Mouse (Mus musculus): ENCODE results near the gene Cpa1.

GRCm38 (mm10) chr6:30652425-30653188 is 13.6 kb downstream of the Cpa1 start:
- TF ChIP-seq CTCF (IDR thresholded peaks at IDR 0.05; ENCODE audit: extremely low read depth, insufficient read depth, low read length) = no peak
- TF ChIP-seq POLR2A (IDR thresholded peaks at IDR 0.05; ENCODE audit: extremely low read depth, insufficient read depth, low read length) = no peak
